Mouse (Mus musculus) liver, adult 2 months (tissue): ENCODE data around the gene Ces2f. TPM values are rescaled to one million over a fixed set of nuclear protein-coding genes. Genes with fewer than 3 reads are reported as not detected.

Source experiments
- DNase-seq: peaks from one replicate; pipeline ENCODE4 v3.0.0-alpha.2; 2011; ENCODE audit warnings: low read depth, low spot score; ENCODE audit errors: extremely low read depth
- H3K27ac ChIP-seq: fragments of 200-500 bp; replicated peaks from 2 replicates; pipeline ENCODE4 v1.5.1; 2012; ENCODE audit warnings: low read depth, mild to moderate bottlenecking, control low read depth, inconsistent platforms, low read length; ENCODE audit not compliant: insufficient read depth
- H3K27me3 ChIP-seq: fragments of 200-500 bp; 2 replicates; pipeline ENCODE4 v1.6.1; 2012; ENCODE audit warnings: mild to moderate bottlenecking, moderate library complexity, low read length, inconsistent platforms; ENCODE audit not compliant: control insufficient read depth, insufficient read depth
- H3K36me3 ChIP-seq: fragments of 200-500 bp; 2 replicates; pipeline ENCODE4 v1.6.1; 2012; ENCODE audit warnings: low read length, inconsistent platforms; ENCODE audit not compliant: control insufficient read depth, insufficient read depth
- H3K4me1 ChIP-seq: fragments of 200-500 bp; 2 replicates; pipeline ENCODE4 v1.6.1; 2011; ENCODE audit warnings: low read length; ENCODE audit not compliant: control insufficient read depth, insufficient read depth
- H3K4me3 ChIP-seq: fragments of 200-500 bp; 2 replicates; pipeline ENCODE4 v1.5.1; 2011; ENCODE audit warnings: low read depth, mild to moderate bottlenecking, control low read depth, low read length, moderate library complexity; ENCODE audit not compliant: insufficient read depth
- H3K79me2 ChIP-seq: fragments of 200-500 bp; 2 replicates; pipeline ENCODE4 v1.6.1; 2012; ENCODE audit warnings: inconsistent platforms, mild to moderate bottlenecking, low read length, moderate library complexity; ENCODE audit not compliant: control insufficient read depth, insufficient read depth
- H3K9ac ChIP-seq: fragments of 200-500 bp; 2 replicates; pipeline ENCODE4 v1.6.1; 2012; ENCODE audit warnings: low read depth, mild to moderate bottlenecking, control low read depth, inconsistent platforms, low read length
- CTCF ChIP-seq: fragments of 200-500 bp; IDR thresholded peaks from 2 replicates; pipeline ENCODE4 v1.5.1; 2011; ENCODE audit warnings: low read depth, low read length, control low read depth
- POLR2A ChIP-seq: fragments of 200-500 bp; IDR thresholded peaks from 2 replicates; pipeline ENCODE4 v1.6.1; 2011; ENCODE audit warnings: low read length, control low read depth; ENCODE audit not compliant: insufficient read depth; ENCODE audit errors: extremely low read depth
- WGBS: fragments of 180-500 bp; shearing (Covaris S2); methylation state at CpG from one replicate; pipeline ENCODE4 v1.1.7; 2018; 5-methylcytosine and 5-hydroxymethylcytosine counted together
- polyA plus RNA-seq: library from polyadenylated mRNA; depleted of rRNA; stranded (reverse); fragments of >200 nt; gene quantifications from 2 replicates; pipeline ENCODE4 v1.2.3, GENCODE M21; 2012
- total RNA-seq: library from RNA; depleted of rRNA; stranded (reverse); fragments of >200 nt; gene quantifications from 2 replicates; pipeline ENCODE4 v1.2.3, GENCODE M21; 2014

Gene Ces2f
- total and polyA plus RNA-seq, 2 experiments = not detected

DNA sequence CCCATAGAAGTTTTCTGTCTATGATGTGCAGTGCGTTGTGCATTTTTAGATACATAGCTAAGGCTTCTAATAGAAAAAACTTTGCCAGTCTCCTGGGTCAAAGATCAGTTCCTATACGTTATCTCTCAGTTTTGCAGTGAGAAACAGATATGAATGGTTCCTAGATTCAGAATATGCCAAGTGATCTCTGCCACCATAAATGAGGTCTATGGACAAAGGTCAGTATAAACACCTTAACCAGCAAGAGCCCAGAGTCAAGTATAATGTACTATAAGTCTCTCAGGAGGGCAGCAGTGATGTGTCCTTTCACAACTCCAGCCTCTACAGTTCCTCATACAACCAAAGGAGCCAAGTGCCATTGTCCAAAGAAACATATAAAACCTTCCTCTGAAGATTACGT lies 19.9 kb upstream of the Ces2f start:
- Histone ChIP-seq H3K27ac (no peak overlapping the region), H3K36me3 (peaks cover 12% of the 10 kb centered on the region), H3K4me1 (peaks cover 16% of the 10 kb centered on the region), H3K79me2 (no peaks in the 10 kb centered on the region), H3K27me3 (no peaks in the 10 kb centered on the region), H3K4me3 (no peak overlapping the region), H3K9ac (no peak overlapping the region)
- WGBS = 70% methylated on average over 3 of the region's 3 CpGs
- no peak for TF ChIP-seq CTCF
- TF ChIP-seq POLR2A = no peak
- peak; percentile 36 for DNase-seq

DNA sequence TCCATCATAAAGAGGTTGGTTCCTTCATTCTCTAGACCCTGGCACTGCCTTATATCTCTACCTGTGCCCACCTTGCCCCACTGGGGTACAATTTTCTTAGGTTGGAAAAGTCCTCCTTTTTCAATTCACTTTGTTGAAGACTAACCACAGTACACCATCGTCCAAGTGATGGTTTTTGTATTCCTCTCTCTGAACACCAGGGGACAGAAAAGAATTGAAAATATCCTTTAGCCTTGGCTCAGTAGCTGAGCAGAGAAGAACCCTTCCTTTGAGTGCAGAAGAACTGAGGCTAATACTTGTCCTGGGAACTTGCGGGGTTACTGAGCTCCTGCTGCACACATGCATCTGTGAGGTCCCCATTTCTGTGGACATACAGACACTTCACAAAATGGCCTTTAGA lies 2.5 kb upstream of the Ces2f start:
- TF ChIP-seq CTCF = peak; percentile 48
- no peak for TF ChIP-seq POLR2A
- Histone ChIP-seq H3K36me3 (no peaks in the 10 kb centered on the region), H3K79me2 (no peaks in the 10 kb centered on the region), H3K9ac (no peak overlapping the region), H3K4me3 (no peak overlapping the region), H3K27me3 (no peaks in the 10 kb centered on the region), H3K4me1 (no peaks in the 10 kb centered on the region), H3K27ac (no peak overlapping the region)
- WGBS = 58% methylated on average over 2 of the region's 2 CpGs
- DNase-seq = peak; percentile 54

DNA sequence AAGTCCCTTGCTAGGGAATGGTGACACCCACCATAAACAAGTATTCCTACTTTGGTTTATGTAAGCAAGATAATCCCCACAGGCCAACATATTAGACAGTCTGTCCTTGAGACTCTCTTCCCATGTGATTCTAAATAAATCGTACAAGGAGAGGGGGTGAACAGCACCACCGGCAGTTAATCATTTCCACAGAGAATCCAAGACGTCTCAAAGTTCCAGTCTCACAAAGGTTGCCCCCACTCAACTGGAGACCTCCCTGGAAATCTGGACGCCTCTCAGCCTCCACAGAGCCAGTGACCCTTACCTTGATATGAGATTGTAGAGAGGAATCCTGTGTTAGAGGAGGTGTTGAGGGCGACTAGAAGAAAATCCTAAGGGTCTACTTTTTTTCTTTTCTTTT lies 1.9 kb downstream of the Ces2f start:
- TF ChIP-seq CTCF (no peak), POLR2A (no peak)
- WGBS = 89% methylated on average over 5 of the region's 5 CpGs

DNA sequence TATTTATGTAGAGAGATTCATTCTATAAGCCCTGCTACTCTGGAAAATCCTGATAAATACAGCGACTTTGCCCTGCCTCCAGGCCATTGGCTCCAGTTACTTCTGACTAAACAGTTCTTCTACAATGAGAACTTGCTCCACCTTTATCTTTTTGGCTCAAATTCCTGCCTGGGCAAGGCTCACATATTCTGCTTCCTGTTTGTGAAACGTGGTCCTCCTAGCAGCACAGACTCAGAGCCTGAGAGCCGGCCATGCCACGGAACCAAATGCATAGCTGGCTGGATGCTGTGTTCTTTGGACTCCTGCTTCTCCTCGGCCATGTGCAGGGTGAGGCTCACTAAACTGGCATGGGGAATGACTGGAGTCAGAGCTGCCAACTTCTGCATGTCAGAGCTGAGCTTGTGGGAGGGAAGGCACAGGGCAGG lies 14.4 kb downstream of the Ces2f start, which contains the start of gene Ces2g:
Ces2g (plus strand) TSS at position 182 of the 425 bp plus-strand sequence.
- Histone ChIP-seq H3K4me1 (peaks cover 2% of the 10 kb centered on the region; the same call in 1 of the 2 replicates), H3K9ac (peak within 1 kb of the TSS; percentile 39), H3K36me3 (peaks cover 18% of the 10 kb centered on the region), H3K4me3 (peak within 1 kb of the TSS; percentile 32), H3K27ac (peak within 1 kb of the TSS; percentile 22), H3K27me3 (no peaks in the 10 kb centered on the region), H3K79me2 (no peaks in the 10 kb centered on the region)
- TF ChIP-seq CTCF (no peak), POLR2A (no peak)
- DNase-seq = peak; percentile 90
- WGBS = 7% methylated on average over 5 of the region's 5 CpGs

More for the DNA sequence above, 1.9 kb downstream of the Ces2f start:
- H3K36me3 ChIP-seq = no peaks in the 10 kb centered on the region
- H3K4me1 ChIP-seq = no peaks in the 10 kb centered on the region
- H3K27me3 ChIP-seq = no peaks in the 10 kb centered on the region
- H3K27ac ChIP-seq = no peak overlapping the region
- DNase-seq = no peak
- no peaks in the 10 kb centered on the region for H3K79me2 ChIP-seq
- no peak overlapping the region for H3K9ac ChIP-seq
- no peak overlapping the region for H3K4me3 ChIP-seq

DNA sequence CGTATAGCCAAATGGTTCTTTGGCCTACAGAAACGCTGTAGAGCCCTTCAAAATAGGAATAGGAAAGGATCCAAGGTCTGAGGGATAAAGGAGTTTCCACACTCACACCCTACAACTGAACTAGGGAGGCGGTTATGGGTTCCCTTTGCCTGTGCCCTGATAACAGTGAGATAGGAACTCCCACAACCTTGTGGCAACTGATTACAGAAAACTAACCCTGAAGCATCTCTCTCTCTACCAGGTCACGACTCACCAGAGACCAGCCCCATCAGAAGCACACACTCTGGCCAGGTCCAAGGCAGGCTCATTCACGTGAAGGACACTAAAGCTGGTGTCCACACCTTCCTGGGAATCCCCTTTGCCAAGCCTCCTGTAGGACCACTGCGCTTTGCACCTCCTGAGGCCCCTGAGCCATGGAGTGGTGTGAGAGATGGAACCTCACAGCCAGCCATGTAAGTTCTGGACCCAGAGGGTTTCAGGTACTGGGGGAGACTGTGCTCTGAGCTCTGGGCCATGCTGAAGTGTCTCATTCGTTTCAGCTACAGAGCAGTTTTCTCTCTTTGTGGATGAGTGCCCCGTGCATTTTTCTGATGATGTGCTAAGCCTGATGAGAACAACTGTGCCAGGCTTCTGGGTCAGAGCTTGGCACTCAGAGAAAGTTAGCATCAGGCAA lies 15.2 kb downstream of the Ces2f start:
- Histone ChIP-seq H3K4me3 (no peak overlapping the region), H3K27ac (no peak overlapping the region), H3K9ac (no peak overlapping the region), H3K79me2 (no peaks in the 10 kb centered on the region), H3K27me3 (no peaks in the 10 kb centered on the region), H3K36me3 (peaks cover 25% of the 10 kb centered on the region), H3K4me1 (peaks cover 2% of the 10 kb centered on the region; the same call in 1 of the 2 replicates)
- TF ChIP-seq CTCF (no peak), POLR2A (no peak)
- 75% methylated on average over 8 of the region's 8 CpGs for WGBS
- no peak for DNase-seq

DNA sequence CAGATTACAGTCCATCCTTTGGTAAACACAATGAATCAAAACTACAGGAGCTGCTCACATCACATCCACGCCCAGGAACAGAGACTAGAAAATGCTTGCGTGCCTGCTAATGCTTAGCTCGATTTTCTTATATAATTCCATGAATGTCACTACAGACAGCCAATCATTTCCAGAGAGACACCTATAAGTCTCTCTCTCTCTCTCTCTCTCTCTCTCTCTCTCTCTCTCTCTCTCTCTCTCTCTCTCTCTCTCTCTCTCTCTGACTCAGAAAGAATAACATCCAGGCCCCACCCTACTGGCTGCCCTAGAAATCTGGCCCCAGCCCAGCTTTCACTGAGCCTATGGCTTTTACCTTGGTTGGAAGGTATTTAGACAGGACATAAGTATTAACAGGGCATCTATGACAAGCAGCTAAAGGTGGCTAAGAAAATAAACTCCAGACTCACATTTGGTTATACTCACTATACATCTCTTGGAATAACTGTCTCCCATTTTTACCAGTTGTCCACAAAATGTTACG lies 16.3 kb downstream of the Ces2f start:
- no peaks in the 10 kb centered on the region for H3K27me3 ChIP-seq
- no peaks in the 10 kb centered on the region for H3K79me2 ChIP-seq
- no peak overlapping the region for H3K9ac ChIP-seq
- no peak for DNase-seq
- no peak overlapping the region for H3K27ac ChIP-seq
- TF ChIP-seq CTCF (no peak), POLR2A (no peak)
- no peak overlapping the region for H3K4me3 ChIP-seq
- WGBS = 93% methylated on average over 4 of the region's 4 CpGs
- H3K36me3 ChIP-seq = peaks cover 36% of the 10 kb centered on the region
- H3K4me1 ChIP-seq = peaks cover 2% of the 10 kb centered on the region; the same call in 1 of the 2 replicates
